Mouse (Mus musculus): Measurements from ENCODE around the gene 4930503B20Rik. TPM values are rescaled to one million over a fixed set of nuclear protein-coding genes. Genes with fewer than 3 reads are reported as not detected.

Gene 4930503B20Rik
- polyA plus RNA-seq, 1 experiment from 2014 or later: not detected

DNA sequence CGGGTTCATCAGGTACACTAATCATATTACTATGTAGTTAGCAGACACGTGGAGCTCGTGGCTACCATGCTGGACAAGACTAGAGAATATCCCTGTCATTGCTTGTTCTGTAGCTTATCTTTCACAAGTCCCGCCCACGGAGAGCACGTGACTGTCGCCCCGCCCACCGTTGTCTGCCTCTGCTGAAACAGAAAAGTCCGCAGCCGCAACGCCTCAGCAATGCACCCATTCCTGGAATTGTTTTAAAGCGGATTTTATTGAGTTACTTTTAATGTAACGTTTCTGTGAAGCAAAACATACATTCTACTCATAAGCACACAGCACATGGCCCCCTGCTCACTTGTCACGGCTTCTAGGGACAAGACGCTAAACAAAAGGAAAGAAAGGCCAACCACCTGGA lies 28.5 kb upstream of the 4930503B20Rik start:
- no peak overlapping the region for H3K27ac ChIP-seq (replicated peaks)
- no peak overlapping the region for H3K9ac ChIP-seq
- H3K27me3 ChIP-seq (replicated peaks): no peaks in the 10 kb centered on the region
- H3K36me3 ChIP-seq: no peaks in the 10 kb centered on the region
- H3K9me3 ChIP-seq: no peaks in the 10 kb centered on the region
- ATAC-seq (ENCODE audit: extremely low read depth, insufficient number of reproducible peaks, low FRiP score, low TSS enrichment): no peak
- 88% methylated on average over 16 of the region's 16 CpGs for WGBS
- H3K4me2 ChIP-seq: no peak overlapping the region
- no peak overlapping the region for H3K4me3 ChIP-seq
- H3K4me1 ChIP-seq: peaks cover 32% of the 10 kb centered on the region

DNA sequence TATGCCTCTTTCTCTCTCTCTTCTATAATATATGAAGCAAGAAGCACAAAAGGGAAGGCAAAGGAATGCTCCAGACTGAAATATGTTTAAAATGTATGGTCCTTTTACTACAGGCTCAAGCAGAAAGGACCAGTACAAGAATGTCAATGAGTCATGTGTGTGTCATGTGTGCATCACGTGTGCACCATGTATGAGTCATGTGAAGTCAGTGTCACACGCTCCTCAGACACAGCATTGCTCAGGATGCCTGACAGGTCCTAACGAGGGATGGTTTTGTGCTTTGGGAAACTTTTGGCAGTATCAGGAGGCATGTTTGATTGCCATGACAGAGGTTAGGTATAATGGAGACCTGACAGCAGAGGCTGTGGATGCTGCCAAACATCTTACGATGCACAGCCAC lies 25.1 kb upstream of the 4930503B20Rik start:
- H3K4me2 ChIP-seq: no peak overlapping the region
- H3K27ac ChIP-seq (replicated peaks): no peak overlapping the region
- no peak overlapping the region for H3K4me3 ChIP-seq
- no peak for ATAC-seq (ENCODE audit: extremely low read depth, insufficient number of reproducible peaks, low FRiP score, low TSS enrichment)
- no peaks in the 10 kb centered on the region for H3K4me1 ChIP-seq
- H3K9ac ChIP-seq: no peak overlapping the region
- no peaks in the 10 kb centered on the region for H3K27me3 ChIP-seq (replicated peaks)
- 84% methylated on average over 4 of the region's 4 CpGs for WGBS
- no peaks in the 10 kb centered on the region for H3K36me3 ChIP-seq
- H3K9me3 ChIP-seq: no peaks in the 10 kb centered on the region

DNA sequence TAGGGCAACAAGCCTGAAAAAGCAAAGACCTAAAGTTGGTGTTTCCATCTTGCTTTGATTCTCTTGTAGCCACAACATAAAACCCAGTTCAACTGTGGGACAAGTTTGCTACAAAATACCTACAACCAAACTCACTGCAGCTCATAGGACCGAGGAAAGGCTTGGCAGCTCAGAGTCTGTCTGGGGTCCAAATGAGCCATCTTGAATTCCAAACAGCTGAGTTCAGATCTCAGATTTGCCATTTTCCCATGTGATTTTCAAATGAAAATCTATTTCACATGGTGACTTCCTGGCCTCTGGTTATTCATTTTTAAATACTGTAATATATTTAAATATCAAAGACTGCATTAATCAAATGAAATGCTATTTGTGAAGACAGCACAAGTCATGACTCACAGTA lies 24.0 kb upstream of the 4930503B20Rik start:
- no peak overlapping the region for H3K4me2 ChIP-seq
- no peaks in the 10 kb centered on the region for H3K27me3 ChIP-seq (replicated peaks)
- no peaks in the 10 kb centered on the region for H3K9me3 ChIP-seq
- no peaks in the 10 kb centered on the region for H3K4me1 ChIP-seq
- no peak overlapping the region for H3K27ac ChIP-seq (replicated peaks)
- H3K9ac ChIP-seq: no peak overlapping the region
- no peak overlapping the region for H3K4me3 ChIP-seq
- ATAC-seq (ENCODE audit: extremely low read depth, insufficient number of reproducible peaks, low FRiP score, low TSS enrichment): no peak
- 82% methylated on average over 1 of the region's 1 CpGs for WGBS
- no peaks in the 10 kb centered on the region for H3K36me3 ChIP-seq

DNA sequence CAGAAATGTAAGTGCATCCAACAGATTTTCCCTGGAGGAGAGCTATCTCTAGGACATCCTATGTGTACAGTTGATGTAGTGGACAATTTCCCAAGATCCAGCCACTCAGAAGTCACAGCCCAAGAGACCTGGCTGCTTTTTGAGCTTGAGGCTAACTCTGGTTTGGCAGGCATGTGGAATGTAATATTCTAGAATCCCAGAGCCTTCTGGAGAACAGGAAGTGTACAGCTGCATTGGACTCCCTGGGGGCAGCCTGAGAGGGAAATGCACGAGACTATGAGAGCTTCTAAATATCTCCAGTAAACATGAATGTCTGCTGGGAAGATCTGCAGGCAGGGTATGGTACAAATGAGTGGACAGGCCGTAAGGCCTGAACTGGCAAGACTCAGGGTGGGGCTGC lies 20.0 kb upstream of the 4930503B20Rik start:
- Histone ChIP-seq H3K36me3 (no peaks in the 10 kb centered on the region), H3K9ac (no peak overlapping the region), H3K27ac (replicated peaks) (no peak overlapping the region), H3K27me3 (replicated peaks) (no peaks in the 10 kb centered on the region), H3K4me3 (no peak overlapping the region), H3K9me3 (no peaks in the 10 kb centered on the region), H3K4me2 (no peak overlapping the region), H3K4me1 (no peaks in the 10 kb centered on the region)
- WGBS: 51% methylated on average over 2 of the region's 2 CpGs
- no peak for ATAC-seq (ENCODE audit: extremely low read depth, insufficient number of reproducible peaks, low FRiP score, low TSS enrichment)

DNA sequence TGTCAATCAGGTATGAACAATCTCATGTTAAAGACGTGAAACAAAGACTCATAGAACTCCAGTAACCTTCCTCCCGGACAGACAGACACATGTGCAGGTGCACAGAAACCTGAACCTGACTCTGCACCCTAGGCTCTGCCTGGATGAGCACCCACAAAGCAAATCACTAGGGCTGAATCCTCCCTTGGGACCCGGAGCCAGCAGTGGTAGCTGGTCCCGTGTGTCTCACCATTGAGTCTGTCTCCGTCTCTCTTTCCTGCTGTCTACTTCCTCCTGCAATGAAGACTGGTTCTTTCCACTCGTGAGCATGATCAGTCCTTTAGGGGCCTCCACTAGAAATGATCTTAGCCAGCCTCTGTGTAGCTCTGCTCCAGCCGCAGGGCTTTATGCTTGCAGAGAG lies 10.8 kb upstream of the 4930503B20Rik start:
- 73% methylated on average over 7 of the region's 7 CpGs for WGBS
- ATAC-seq (ENCODE audit: extremely low read depth, insufficient number of reproducible peaks, low FRiP score, low TSS enrichment): no peak
- Histone ChIP-seq H3K9ac (no peak overlapping the region), H3K4me2 (no peak overlapping the region), H3K4me1 (peaks cover 9% of the 10 kb centered on the region), H3K36me3 (no peaks in the 10 kb centered on the region), H3K9me3 (no peaks in the 10 kb centered on the region), H3K27ac (replicated peaks) (no peak overlapping the region), H3K27me3 (replicated peaks) (no peaks in the 10 kb centered on the region), H3K4me3 (no peak overlapping the region)

DNA sequence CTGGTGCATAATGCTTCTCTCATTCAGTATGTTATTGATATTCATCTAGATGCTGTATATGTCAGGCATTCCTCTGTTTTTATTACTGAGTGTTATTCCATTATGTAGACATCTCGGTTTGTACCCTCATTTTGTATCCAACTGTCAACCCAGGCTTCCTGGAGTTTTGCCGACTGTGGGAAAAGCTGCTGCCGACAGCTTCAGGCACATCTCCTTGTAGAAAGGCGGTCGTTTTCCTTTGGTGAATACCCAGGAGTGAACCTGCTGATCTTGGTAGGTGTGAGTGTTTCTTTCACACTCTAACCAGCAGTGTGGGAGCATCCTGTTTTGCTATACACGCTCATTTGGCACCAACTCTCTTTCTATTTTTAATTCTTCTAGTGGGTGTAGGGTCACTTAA lies 9.9 kb upstream of the 4930503B20Rik start:
- no peaks in the 10 kb centered on the region for H3K36me3 ChIP-seq
- no peak overlapping the region for H3K4me2 ChIP-seq
- no peaks in the 10 kb centered on the region for H3K27me3 ChIP-seq (replicated peaks)
- no peak for ATAC-seq (ENCODE audit: extremely low read depth, insufficient number of reproducible peaks, low FRiP score, low TSS enrichment)
- H3K4me3 ChIP-seq: no peak overlapping the region
- WGBS: 49% methylated on average over 6 of the region's 6 CpGs
- peaks cover 9% of the 10 kb centered on the region for H3K4me1 ChIP-seq
- no peaks in the 10 kb centered on the region for H3K9me3 ChIP-seq
- H3K9ac ChIP-seq: no peak overlapping the region
- no peak overlapping the region for H3K27ac ChIP-seq (replicated peaks)

DNA sequence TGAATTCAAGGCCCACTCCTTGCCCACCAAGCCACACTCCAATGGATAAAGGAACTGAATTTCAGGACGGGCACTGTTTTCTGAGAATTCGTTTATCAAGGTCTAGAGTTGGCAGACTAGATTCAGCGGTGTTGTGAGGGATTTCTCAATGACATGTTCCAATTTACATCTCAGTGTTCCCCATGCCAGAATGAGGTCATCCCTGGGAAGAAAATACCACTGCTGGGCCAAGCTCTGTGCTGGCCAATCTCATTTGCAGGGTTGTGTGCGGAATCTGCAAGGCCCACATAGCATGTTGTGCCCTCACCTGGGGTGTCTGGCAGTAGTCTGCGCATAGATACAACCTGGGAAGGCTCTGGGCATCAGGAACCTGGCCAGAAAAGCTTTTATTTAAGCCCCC lies 8.2 kb upstream of the 4930503B20Rik start:
- ATAC-seq (ENCODE audit: extremely low read depth, insufficient number of reproducible peaks, low FRiP score, low TSS enrichment): no peak
- 82% methylated on average over 5 of the region's 5 CpGs for WGBS

DNA sequence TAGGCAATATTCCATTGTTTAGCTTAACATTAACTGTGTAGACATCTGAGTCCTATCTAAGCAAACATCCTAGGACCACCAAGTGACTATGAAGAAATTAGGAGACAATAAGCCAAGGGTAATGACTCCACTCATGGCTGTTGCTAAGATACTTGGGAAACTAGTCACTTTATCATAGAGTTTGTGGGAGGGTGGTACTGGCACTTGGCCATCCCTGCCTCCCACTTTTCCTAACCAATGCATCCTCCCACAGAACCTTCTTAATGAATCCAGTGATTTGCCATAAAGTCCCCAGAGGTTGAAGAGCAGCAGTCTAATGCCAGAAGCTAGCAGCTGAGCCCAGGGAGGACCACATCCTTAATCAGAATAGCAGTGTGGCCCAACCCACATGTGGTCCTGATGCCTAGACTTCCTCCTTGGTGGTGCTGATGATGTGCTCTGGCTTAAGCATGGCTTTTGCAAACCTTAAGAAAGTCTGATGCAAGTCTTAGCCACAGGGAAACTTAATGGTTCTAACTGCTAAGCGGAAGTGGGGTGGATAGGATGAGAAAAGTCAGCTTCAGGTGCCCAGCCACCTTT lies 7.0 kb upstream of the 4930503B20Rik start:
- no peaks in the 10 kb centered on the region for H3K36me3 ChIP-seq
- H3K4me1 ChIP-seq: peaks cover 29% of the 10 kb centered on the region
- H3K4me3 ChIP-seq: no peak overlapping the region
- H3K4me2 ChIP-seq: no peak overlapping the region
- H3K9ac ChIP-seq: no peak overlapping the region
- H3K9me3 ChIP-seq: no peaks in the 10 kb centered on the region
- WGBS: 79% methylated on average over 1 of the region's 1 CpGs
- no peak overlapping the region for H3K27ac ChIP-seq (replicated peaks)
- no peaks in the 10 kb centered on the region for H3K27me3 ChIP-seq (replicated peaks)
- no peak for ATAC-seq (ENCODE audit: extremely low read depth, insufficient number of reproducible peaks, low FRiP score, low TSS enrichment)

More for the DNA sequence above, 8.2 kb upstream of the 4930503B20Rik start:
- no peaks in the 10 kb centered on the region for H3K27me3 ChIP-seq (replicated peaks)
- H3K4me3 ChIP-seq: no peak overlapping the region
- H3K36me3 ChIP-seq: no peaks in the 10 kb centered on the region
- H3K9me3 ChIP-seq: no peaks in the 10 kb centered on the region
- H3K4me1 ChIP-seq: peaks cover 19% of the 10 kb centered on the region
- H3K9ac ChIP-seq: no peak overlapping the region
- H3K4me2 ChIP-seq: no peak overlapping the region
- no peak overlapping the region for H3K27ac ChIP-seq (replicated peaks)

DNA sequence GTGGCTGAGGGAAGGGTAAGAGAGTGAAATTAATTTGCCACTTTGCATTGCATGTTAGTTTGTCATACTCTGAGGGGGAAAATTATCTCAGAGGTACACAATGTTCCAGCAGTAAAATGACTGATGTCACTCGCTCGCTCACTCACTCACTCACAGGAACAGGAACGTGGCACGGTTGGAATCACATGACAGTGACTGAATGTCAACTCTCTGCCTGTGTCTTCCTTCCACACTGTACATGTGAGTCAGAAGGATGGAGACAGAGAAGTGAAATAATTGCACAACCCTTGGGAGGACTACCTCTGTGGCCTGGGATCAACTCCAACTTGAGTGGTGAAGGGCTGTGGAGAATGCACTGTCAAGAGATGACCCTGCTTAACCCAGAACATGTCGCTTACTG lies 6.3 kb upstream of the 4930503B20Rik start:
- H3K27ac ChIP-seq (replicated peaks): no peak overlapping the region
- H3K4me3 ChIP-seq: no peak overlapping the region
- 86% methylated on average over 5 of the region's 5 CpGs for WGBS
- H3K4me2 ChIP-seq: no peak overlapping the region
- no peaks in the 10 kb centered on the region for H3K9me3 ChIP-seq
- ATAC-seq (ENCODE audit: extremely low read depth, insufficient number of reproducible peaks, low FRiP score, low TSS enrichment): no peak
- H3K27me3 ChIP-seq (replicated peaks): no peaks in the 10 kb centered on the region
- H3K4me1 ChIP-seq: peaks cover 31% of the 10 kb centered on the region
- no peaks in the 10 kb centered on the region for H3K36me3 ChIP-seq
- H3K9ac ChIP-seq: no peak overlapping the region

DNA sequence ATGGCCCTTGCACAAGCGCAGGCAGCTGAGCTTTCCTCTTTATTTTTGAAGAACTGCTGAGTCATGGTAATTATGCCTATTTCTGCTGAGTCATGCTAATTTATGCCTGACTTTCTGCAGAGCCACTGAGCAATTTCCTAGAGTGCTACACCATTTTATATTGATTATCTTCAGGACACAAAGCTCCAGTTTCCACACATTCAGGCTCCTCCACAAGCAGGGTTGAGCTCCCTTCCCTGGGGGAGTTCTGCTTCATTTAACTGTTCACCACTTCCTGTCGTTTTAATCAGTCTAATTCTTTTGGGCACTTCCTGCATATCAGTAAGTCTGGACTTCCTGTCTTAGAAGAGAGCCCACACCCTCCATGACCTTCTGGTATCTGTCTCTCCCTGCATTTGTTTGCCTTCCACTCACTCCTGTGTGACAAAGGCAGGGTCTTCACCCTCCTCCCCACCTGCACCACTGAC lies 4.0 kb upstream of the 4930503B20Rik start:
- H3K4me1 ChIP-seq: peaks cover 28% of the 10 kb centered on the region
- H3K4me3 ChIP-seq: no peak overlapping the region
- WGBS: 57% methylated on average over 2 of the region's 2 CpGs
- ATAC-seq (ENCODE audit: extremely low read depth, insufficient number of reproducible peaks, low FRiP score, low TSS enrichment): peak; percentile 58; the same call in 1 of the 2 replicates
- no peak overlapping the region for H3K9ac ChIP-seq
- peak overlapping the region; percentile 70 for H3K27ac ChIP-seq (replicated peaks)
- H3K36me3 ChIP-seq: no peaks in the 10 kb centered on the region
- H3K9me3 ChIP-seq: no peaks in the 10 kb centered on the region
- no peaks in the 10 kb centered on the region for H3K27me3 ChIP-seq (replicated peaks)
- no peak overlapping the region for H3K4me2 ChIP-seq

DNA sequence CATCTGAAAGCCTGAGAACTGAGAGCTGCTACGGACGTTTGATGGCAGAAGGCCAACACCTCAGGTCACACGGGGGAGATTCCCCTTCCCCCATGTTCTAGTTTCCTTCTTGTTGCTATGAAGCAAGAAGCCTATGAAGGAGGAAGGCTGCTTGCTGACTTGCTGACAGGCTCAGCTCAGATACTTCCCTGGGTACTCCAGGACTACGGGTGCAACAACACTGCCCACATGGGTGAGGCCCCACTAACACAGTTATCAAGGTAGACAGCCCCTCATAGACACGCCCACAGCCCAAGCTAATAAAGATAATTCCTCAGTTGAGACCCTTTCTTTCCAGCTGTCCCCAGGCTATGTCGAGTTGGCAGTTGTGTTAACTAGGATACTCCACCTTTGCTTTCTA lies 2.6 kb upstream of the 4930503B20Rik start:
- H3K27ac ChIP-seq (replicated peaks): 0 out of 2 replicates have a peak overlapping the region, but pooled peaks have one; percentile 36
- peaks cover 28% of the 10 kb centered on the region for H3K4me1 ChIP-seq
- no peak overlapping the region for H3K4me3 ChIP-seq
- no peak overlapping the region for H3K4me2 ChIP-seq
- no peaks in the 10 kb centered on the region for H3K9me3 ChIP-seq
- no peaks in the 10 kb centered on the region for H3K36me3 ChIP-seq
- no peak for ATAC-seq (ENCODE audit: extremely low read depth, insufficient number of reproducible peaks, low FRiP score, low TSS enrichment)
- no peaks in the 10 kb centered on the region for H3K27me3 ChIP-seq (replicated peaks)
- WGBS: 24% methylated on average over 6 of the region's 6 CpGs
- H3K9ac ChIP-seq: no peak overlapping the region

DNA sequence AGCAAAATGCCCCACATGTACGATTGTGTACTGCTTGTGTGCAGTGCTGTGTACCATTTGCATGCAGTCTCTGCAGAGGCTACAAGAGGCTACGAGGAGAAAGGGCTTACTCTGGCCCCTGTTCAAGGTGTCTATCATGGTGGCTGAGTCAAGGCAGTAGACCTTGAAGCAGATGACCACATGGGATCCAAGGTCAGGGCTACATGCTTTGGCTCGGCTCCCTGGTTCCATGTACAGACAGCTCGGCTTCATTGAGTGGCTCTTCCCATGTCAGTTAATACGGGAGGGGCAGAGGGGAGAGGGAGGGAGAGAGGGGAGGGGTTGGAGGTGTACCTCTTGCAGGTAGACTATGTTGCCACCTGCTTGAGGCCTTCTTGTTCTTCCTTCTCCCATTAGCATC lies 1.3 kb upstream of the 4930503B20Rik start:
- no peak overlapping the region for H3K27ac ChIP-seq (replicated peaks)
- H3K9me3 ChIP-seq: no peaks in the 10 kb centered on the region
- no peak for ATAC-seq (ENCODE audit: extremely low read depth, insufficient number of reproducible peaks, low FRiP score, low TSS enrichment)
- WGBS: 91% methylated on average over 5 of the region's 5 CpGs
- H3K4me1 ChIP-seq: peaks cover 32% of the 10 kb centered on the region
- H3K36me3 ChIP-seq: no peaks in the 10 kb centered on the region
- no peak overlapping the region for H3K9ac ChIP-seq
- no peaks in the 10 kb centered on the region for H3K27me3 ChIP-seq (replicated peaks)
- H3K4me3 ChIP-seq: no peak overlapping the region
- no peak overlapping the region for H3K4me2 ChIP-seq
